Mouse (Mus musculus) midbrain, postnatal 0 days (tissue): Measurements from ENCODE around the gene Pik3cg. TPM values are rescaled to one million over a fixed set of nuclear protein-coding genes. Genes with fewer than 3 reads are reported as not detected.
A peak's percentile ranks its signal among the peaks of the same experiment; 100 is the strongest.

Experiments
- ATAC-seq: fragments of 200-750 bp; cut with Nextera tagmentation; 2 replicates; pipeline ENCODE4 v1.8.0; 2017; ENCODE audit warnings: moderate number of reproducible peaks, mild to moderate bottlenecking, moderate TSS enrichment, moderate library complexity; ENCODE audit not compliant: low FRiP score
- DNase-seq: peaks from one replicate; pipeline ENCODE4 v3.0.0-alpha.2; 2015; ENCODE audit warnings: low spot score
- H3K27ac ChIP-seq: fragments of 300-500 bp; sonication (generic); 2 replicates; pipeline ENCODE4 v1.5.1; 2014; ENCODE audit warnings: low read depth, mild to moderate bottlenecking, low read length, mixed read lengths
- H3K27me3 ChIP-seq: fragments of 300-500 bp; sonication (generic); 2 replicates; pipeline ENCODE4 v1.6.1; 2014; ENCODE audit warnings: low read length, control low read depth, mixed read lengths; ENCODE audit not compliant: insufficient read depth
- H3K36me3 ChIP-seq: fragments of 300-500 bp; sonication (generic); 2 replicates; pipeline ENCODE4 v1.6.1; 2014; ENCODE audit warnings: low read length, control low read depth, mixed read lengths; ENCODE audit not compliant: insufficient read depth
- H3K4me1 ChIP-seq: fragments of 300-500 bp; sonication (generic); 2 replicates; pipeline ENCODE4 v1.6.1; 2014; ENCODE audit warnings: mild to moderate bottlenecking, control low read depth, antibody characterized with exemption, low read length, mixed read lengths; ENCODE audit not compliant: insufficient read depth
- H3K4me2 ChIP-seq: fragments of 300-500 bp; sonication (generic); 2 replicates; pipeline ENCODE4 v1.6.1; 2014; ENCODE audit warnings: low read depth, mild to moderate bottlenecking, low read length, mixed read lengths; ENCODE audit not compliant: poor library complexity, severe bottlenecking
- H3K4me3 ChIP-seq: fragments of 300-500 bp; sonication (generic); 2 replicates; pipeline ENCODE4 v1.5.1; 2014; ENCODE audit warnings: low read depth, mild to moderate bottlenecking, low read length, moderate library complexity
- H3K9ac ChIP-seq: fragments of 300-500 bp; sonication (generic); replicated peaks from 2 replicates; pipeline ENCODE4 v1.6.1; 2014; ENCODE audit warnings: mild to moderate bottlenecking, low read length, moderate library complexity, mixed read lengths; ENCODE audit not compliant: poor library complexity, severe bottlenecking
- H3K9me3 ChIP-seq: fragments of 300-500 bp; sonication (generic); 2 replicates; pipeline ENCODE4 v1.6.1; 2016; ENCODE audit warnings: low read length, control low read depth
- CTCF ChIP-seq: IDR thresholded peaks from 2 replicates; pipeline ENCODE4 v1.5.1; 2016; ENCODE audit warnings: antibody characterized with exemption, mild to moderate bottlenecking
- WGBS: fragments of 180-500 bp; shearing (Covaris S2); extraction: QIAGEN DNeasy Blood & Tissue Kit; methylation state at CpG from one replicate; pipeline ENCODE4 v1.1.7; 2014; 5-methylcytosine and 5-hydroxymethylcytosine counted together
- polyA plus RNA-seq: library from polyadenylated mRNA; unstranded; fragments of >200 nt; fragmentation: Nextera tagmentation; extraction: Ambion mirVana; gene quantifications from 2 replicates; pipeline ENCODE4 v1.2.1, GENCODE M21; 2015
- total RNA-seq: library from RNA; depleted of rRNA; stranded (reverse); fragments of >200 nt; gene quantifications from 2 replicates; pipeline ENCODE4 v1.2.3, GENCODE M21; 2014

Gene Pik3cg
- total and polyA plus RNA-seq, 2 experiments from 2014 or later = 0.78 to 1.9 TPM

GRCm38 (mm10) chr12:32187668-32188236 lies 20.7 kb downstream of the Pik3cg start:
- no peaks in the 10 kb centered on the region for H3K9me3 ChIP-seq
- no peak overlapping the region for H3K27ac ChIP-seq
- H3K9ac ChIP-seq = no peak overlapping the region
- H3K36me3 ChIP-seq = no peaks in the 10 kb centered on the region
- ATAC-seq = no peak
- no peak overlapping the region for H3K4me2 ChIP-seq
- 60% methylated on average over 5 of the region's 5 CpGs for WGBS
- no peak for TF ChIP-seq CTCF
- H3K27me3 ChIP-seq = no peaks in the 10 kb centered on the region
- no peak for DNase-seq
- no peak overlapping the region for H3K4me3 ChIP-seq
- no peaks in the 10 kb centered on the region for H3K4me1 ChIP-seq

GRCm38 (mm10) chr12:32186627-32187255 lies 21.7 kb downstream of the Pik3cg start:
- Histone ChIP-seq H3K27me3 (no peaks in the 10 kb centered on the region), H3K9ac (no peak overlapping the region), H3K4me2 (no peak overlapping the region), H3K4me1 (no peaks in the 10 kb centered on the region), H3K4me3 (no peak overlapping the region), H3K36me3 (no peaks in the 10 kb centered on the region), H3K9me3 (no peaks in the 10 kb centered on the region), H3K27ac (no peak overlapping the region)
- ATAC-seq (no peak), DNase-seq (no peak)
- 90% methylated on average over 6 of the region's 6 CpGs for WGBS
- no peak for TF ChIP-seq CTCF

- Histone ChIP-seq H3K9ac (no peak overlapping the region), H3K4me1 (no peaks in the 10 kb centered on the region), H3K36me3 (no peaks in the 10 kb centered on the region), H3K4me3 (no peak overlapping the region), H3K27ac (no peak overlapping the region), H3K27me3 (no peaks in the 10 kb centered on the region), H3K9me3 (no peaks in the 10 kb centered on the region), H3K4me2 (no peak overlapping the region)
- DNase-seq = no peak
- no peak for ATAC-seq
- WGBS = 97% methylated on average over 3 of the region's 3 CpGs
- TF ChIP-seq CTCF = no peak
Observed at GRCm38 (mm10) chr12:32184874-32185273, 23.6 kb downstream of the Pik3cg start.

GRCm38 (mm10) chr12:32183584-32183983 lies 24.9 kb downstream of the Pik3cg start:
- no peak overlapping the region for H3K27ac ChIP-seq
- H3K9me3 ChIP-seq = no peaks in the 10 kb centered on the region
- H3K4me2 ChIP-seq = no peak overlapping the region
- no peak for TF ChIP-seq CTCF
- no peak for DNase-seq
- H3K4me1 ChIP-seq = no peaks in the 10 kb centered on the region
- H3K27me3 ChIP-seq = no peaks in the 10 kb centered on the region
- 64% methylated on average over 1 of the region's 1 CpGs for WGBS
- no peak for ATAC-seq
- no peaks in the 10 kb centered on the region for H3K36me3 ChIP-seq
- H3K9ac ChIP-seq = no peak overlapping the region
- no peak overlapping the region for H3K4me3 ChIP-seq

GRCm38 (mm10) chr12:32182632-32183419 lies 25.6 kb downstream of the Pik3cg start:
- H3K4me1 ChIP-seq = no peaks in the 10 kb centered on the region
- WGBS = 89% methylated on average over 15 of the region's 15 CpGs
- no peak overlapping the region for H3K27ac ChIP-seq
- no peaks in the 10 kb centered on the region for H3K27me3 ChIP-seq
- DNase-seq (no peak), ATAC-seq (no peak)
- H3K4me2 ChIP-seq = no peak overlapping the region
- TF ChIP-seq CTCF = no peak
- H3K9ac ChIP-seq = no peak overlapping the region
- H3K9me3 ChIP-seq = no peaks in the 10 kb centered on the region
- H3K4me3 ChIP-seq = no peak overlapping the region
- H3K36me3 ChIP-seq = no peaks in the 10 kb centered on the region

- H3K4me1 ChIP-seq = no peaks in the 10 kb centered on the region
- no peak overlapping the region for H3K4me3 ChIP-seq
- no peaks in the 10 kb centered on the region for H3K36me3 ChIP-seq
- ATAC-seq = 0 out of 2 replicates have a peak, but pooled peaks have one; percentile 41
- no peaks in the 10 kb centered on the region for H3K9me3 ChIP-seq
- no peak overlapping the region for H3K4me2 ChIP-seq
- no peak overlapping the region for H3K9ac ChIP-seq
- peak; percentile 19 for DNase-seq
- 56% methylated on average over 4 of the region's 4 CpGs for WGBS
- TF ChIP-seq CTCF = no peak
- no peak overlapping the region for H3K27ac ChIP-seq
- H3K27me3 ChIP-seq = no peaks in the 10 kb centered on the region
Observed at GRCm38 (mm10) chr12:32181885-32182284, 26.6 kb downstream of the Pik3cg start.
